Mouse (Mus musculus) heart, embryonic 11.5 days (tissue): Measurements from ENCODE around the gene Atp6v1g3. TPM values are rescaled to one million over a fixed set of nuclear protein-coding genes. Genes with fewer than 3 reads are reported as not detected.

ENCODE experiments used
- ATAC-seq: fragments of 200-750 bp; cut with Nextera tagmentation; replicated peaks from 2 replicates; pipeline ENCODE4 v1.8.0; 2017; ENCODE audit warnings: moderate library complexity; ENCODE audit not compliant: insufficient number of reproducible peaks, low FRiP score, low TSS enrichment
- H3K27ac ChIP-seq: fragments of 300-500 bp; sonication (generic); 2 replicates; pipeline ENCODE4 v1.5.1; 2014; ENCODE audit warnings: mild to moderate bottlenecking, low read depth, low read length
- H3K27me3 ChIP-seq: fragments of 300-500 bp; sonication (generic); 2 replicates; pipeline ENCODE4 v1.6.1; 2014; ENCODE audit warnings: mild to moderate bottlenecking, low read length, mixed read lengths; ENCODE audit not compliant: control insufficient read depth, insufficient read depth
- H3K36me3 ChIP-seq: fragments of 300-500 bp; sonication (generic); 2 replicates; pipeline ENCODE4 v1.6.1; 2014; ENCODE audit warnings: mild to moderate bottlenecking, low read length, moderate library complexity, mixed read lengths; ENCODE audit not compliant: control insufficient read depth, insufficient read depth
- H3K4me1 ChIP-seq: fragments of 300-500 bp; sonication (generic); 2 replicates; pipeline ENCODE4 v1.6.1; 2014; ENCODE audit warnings: low read length; ENCODE audit not compliant: control insufficient read depth, insufficient read depth
- H3K4me2 ChIP-seq: fragments of 300-500 bp; sonication (generic); 2 replicates; pipeline ENCODE4 v1.6.1; 2014; ENCODE audit warnings: mild to moderate bottlenecking, moderate library complexity
- H3K4me3 ChIP-seq: fragments of 300-500 bp; sonication (generic); 2 replicates; pipeline ENCODE4 v1.5.1; 2014; ENCODE audit warnings: low read depth, low read length
- H3K9ac ChIP-seq: fragments of 300-500 bp; sonication (generic); 2 replicates; pipeline ENCODE4 v1.6.1; 2014; ENCODE audit warnings: mild to moderate bottlenecking, low read depth, low read length, moderate library complexity
- H3K9me3 ChIP-seq: fragments of 300-500 bp; sonication (generic); replicated peaks from 2 replicates; pipeline ENCODE4 v1.6.1; 2016; ENCODE audit warnings: low read length; ENCODE audit not compliant: control insufficient read depth
- WGBS: fragments of 180-500 bp; shearing (Covaris S2); extraction: QIAGEN DNeasy Blood & Tissue Kit; methylation state at CpG from one replicate; pipeline ENCODE4 v1.1.7; 2014; ENCODE audit not compliant: insufficient replicate concordance; 5-methylcytosine and 5-hydroxymethylcytosine counted together
- polyA plus RNA-seq: library from polyadenylated mRNA; unstranded; fragments of >200 nt; fragmentation: Nextera tagmentation; extraction: Ambion mirVana; gene quantifications from 2 replicates; pipeline ENCODE4 v1.2.1, GENCODE M21; 2014

Atp6v1g3 gene
- polyA plus RNA-seq, 1 experiment from 2014 or later, result not detected

DNA sequence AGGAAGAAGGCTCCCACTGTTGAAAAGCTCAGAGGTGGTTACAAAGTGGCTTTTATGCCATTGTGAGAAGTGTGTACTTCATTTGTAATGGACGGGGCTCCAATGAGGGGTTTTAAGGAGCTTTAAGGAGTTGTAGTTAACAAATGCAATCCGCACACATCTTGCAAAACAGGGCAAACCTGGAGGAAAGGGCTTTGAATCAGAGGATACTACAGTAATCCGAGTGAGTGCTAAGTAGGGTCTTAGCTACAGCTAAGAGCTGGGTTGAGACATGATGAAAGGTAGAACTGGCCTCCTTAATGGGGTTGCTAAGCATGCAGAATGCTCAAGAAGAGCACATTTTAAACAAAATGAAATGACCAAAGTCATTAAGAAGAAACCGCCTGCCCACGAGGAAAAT, 20.9 kb downstream of the Atp6v1g3 start:
- H3K36me3 ChIP-seq, result no peaks in the 10 kb centered on the region
- H3K9me3 ChIP-seq, result no peaks in the 10 kb centered on the region
- no peak overlapping the region for H3K27ac ChIP-seq
- H3K4me3 ChIP-seq, result no peak overlapping the region
- no peak overlapping the region for H3K4me2 ChIP-seq
- ATAC-seq, result no peak
- H3K27me3 ChIP-seq, result no peaks in the 10 kb centered on the region
- WGBS, result 76% methylated on average over 5 of the region's 5 CpGs
- no peaks in the 10 kb centered on the region for H3K4me1 ChIP-seq
- no peak overlapping the region for H3K9ac ChIP-seq

DNA sequence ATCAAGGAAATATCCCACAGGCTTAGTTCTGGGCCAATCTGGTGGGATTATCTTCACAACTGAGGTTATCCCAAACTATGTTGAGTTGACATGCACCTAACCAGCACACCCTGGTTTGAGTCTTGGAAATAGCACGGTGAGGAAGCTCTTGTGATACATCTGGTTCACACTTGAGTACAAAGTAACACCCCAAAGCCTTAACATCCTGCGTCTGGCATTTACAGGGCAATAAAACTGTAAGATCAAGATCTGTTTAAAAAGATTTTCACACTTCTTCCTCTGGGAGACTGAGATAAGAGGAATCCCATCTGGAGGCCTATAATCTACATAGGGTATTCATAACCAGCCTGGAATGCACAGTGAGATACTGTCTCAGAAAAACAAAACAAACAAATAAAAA, 24.6 kb downstream of the Atp6v1g3 start:
- Histone ChIP-seq H3K4me2 (no peak overlapping the region), H3K27ac (no peak overlapping the region), H3K9me3 (no peaks in the 10 kb centered on the region), H3K36me3 (no peaks in the 10 kb centered on the region), H3K4me1 (no peaks in the 10 kb centered on the region), H3K27me3 (no peaks in the 10 kb centered on the region), H3K9ac (no peak overlapping the region), H3K4me3 (no peak overlapping the region)
- 64% methylated on average over 2 of the region's 2 CpGs for WGBS
- ATAC-seq, result no peak

DNA sequence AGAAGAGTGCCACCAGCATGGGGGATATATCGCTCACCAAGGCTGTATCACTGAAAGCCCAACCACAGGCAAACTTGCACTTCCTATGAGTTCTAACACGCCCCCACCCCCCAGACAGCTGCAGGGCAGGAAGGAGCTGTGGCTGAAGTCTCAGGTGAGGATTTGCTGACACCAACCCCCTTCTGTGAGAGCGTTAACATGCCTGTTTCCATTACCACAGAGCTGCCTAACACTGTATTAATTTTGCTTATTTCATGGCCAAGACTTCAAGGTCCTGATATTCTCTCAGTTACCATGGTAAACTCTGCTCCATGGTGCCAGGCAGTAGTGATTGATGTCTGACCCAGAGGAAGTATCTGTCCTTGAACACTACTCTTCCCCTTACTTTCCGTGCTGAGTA, 26.0 kb downstream of the Atp6v1g3 start:
- Histone ChIP-seq H3K9ac (no peak overlapping the region), H3K4me1 (no peaks in the 10 kb centered on the region), H3K27ac (no peak overlapping the region), H3K36me3 (no peaks in the 10 kb centered on the region), H3K4me3 (no peak overlapping the region), H3K27me3 (no peaks in the 10 kb centered on the region), H3K4me2 (no peak overlapping the region), H3K9me3 (no peaks in the 10 kb centered on the region)
- ATAC-seq, result no peak
- 52% methylated on average over 4 of the region's 4 CpGs for WGBS

DNA sequence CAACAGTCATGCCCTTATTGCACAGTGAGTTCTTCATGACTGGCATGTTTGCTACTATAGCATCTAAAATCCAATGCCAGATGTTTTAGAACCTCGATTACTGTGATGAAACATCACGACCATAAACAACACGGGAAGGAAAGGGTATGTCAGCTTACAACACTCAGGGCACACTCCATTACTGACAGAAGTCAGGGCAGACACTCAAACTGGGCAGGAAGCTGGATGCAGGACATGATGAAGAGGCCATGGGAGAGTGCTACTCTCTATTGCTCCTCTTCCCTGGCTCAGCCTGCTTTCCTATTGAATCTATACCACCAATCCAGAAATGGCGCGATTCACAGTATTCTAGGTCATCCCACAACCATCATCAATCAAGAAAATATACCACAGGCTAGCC, 28.4 kb downstream of the Atp6v1g3 start:
- no peak for ATAC-seq
- Histone ChIP-seq H3K9ac (no peak overlapping the region), H3K4me2 (no peak overlapping the region), H3K9me3 (no peaks in the 10 kb centered on the region), H3K27ac (no peak overlapping the region), H3K27me3 (no peaks in the 10 kb centered on the region), H3K4me3 (no peak overlapping the region), H3K36me3 (no peaks in the 10 kb centered on the region), H3K4me1 (no peaks in the 10 kb centered on the region)
- WGBS, result 79% methylated on average over 5 of the region's 5 CpGs

DNA sequence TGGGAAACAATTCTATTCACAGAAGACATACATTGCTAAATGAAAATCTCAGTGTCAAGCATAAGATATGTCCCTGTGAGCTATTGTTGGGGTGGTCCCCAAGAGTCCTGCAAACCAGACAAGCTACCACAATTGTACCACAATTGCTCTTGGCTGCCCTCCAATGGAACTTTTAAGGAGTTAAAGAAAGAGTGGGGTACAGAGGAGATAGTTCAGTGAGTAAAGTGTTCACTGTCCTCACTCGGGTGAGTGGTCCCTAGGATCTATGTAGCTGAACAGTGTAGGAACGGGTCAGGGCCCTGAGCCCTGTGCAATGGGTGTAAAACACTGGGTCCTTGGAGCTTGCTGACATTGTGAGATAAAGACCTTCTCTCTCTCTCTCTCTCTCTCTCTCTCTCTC, 29.2 kb downstream of the Atp6v1g3 start:
- WGBS, result 83% methylated on average over 2 of the region's 2 CpGs
- H3K4me2 ChIP-seq, result no peak overlapping the region
- no peaks in the 10 kb centered on the region for H3K9me3 ChIP-seq
- H3K4me3 ChIP-seq, result no peak overlapping the region
- no peaks in the 10 kb centered on the region for H3K4me1 ChIP-seq
- H3K27ac ChIP-seq, result no peak overlapping the region
- ATAC-seq, result no peak
- no peak overlapping the region for H3K9ac ChIP-seq
- H3K27me3 ChIP-seq, result no peaks in the 10 kb centered on the region
- H3K36me3 ChIP-seq, result no peaks in the 10 kb centered on the region

DNA sequence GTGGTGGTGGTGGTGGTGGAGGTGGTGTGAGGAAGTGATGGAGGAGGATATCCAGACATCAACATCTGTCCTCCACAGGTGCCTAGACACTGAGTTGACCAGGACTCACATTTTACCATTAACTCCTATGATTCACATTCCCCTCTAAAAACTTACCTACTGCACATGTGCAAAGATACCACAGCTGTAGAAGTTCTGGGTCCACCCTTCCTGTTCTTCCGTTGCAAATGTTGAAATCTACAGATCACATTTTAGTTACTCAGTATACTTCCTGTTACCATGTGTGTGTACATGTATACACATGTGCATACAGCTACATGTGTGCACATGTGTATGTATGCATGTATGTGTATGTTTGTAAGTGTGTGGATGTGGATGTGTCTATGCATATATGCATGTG, 29.8 kb downstream of the Atp6v1g3 start:
- 70% methylated on average over 1 of the region's 1 CpGs for WGBS
- H3K4me1 ChIP-seq, result no peaks in the 10 kb centered on the region
- H3K4me3 ChIP-seq, result no peak overlapping the region
- H3K36me3 ChIP-seq, result no peaks in the 10 kb centered on the region
- ATAC-seq, result no peak
- H3K9me3 ChIP-seq, result no peaks in the 10 kb centered on the region
- no peak overlapping the region for H3K27ac ChIP-seq
- H3K4me2 ChIP-seq, result no peak overlapping the region
- no peaks in the 10 kb centered on the region for H3K27me3 ChIP-seq
- H3K9ac ChIP-seq, result no peak overlapping the region

DNA sequence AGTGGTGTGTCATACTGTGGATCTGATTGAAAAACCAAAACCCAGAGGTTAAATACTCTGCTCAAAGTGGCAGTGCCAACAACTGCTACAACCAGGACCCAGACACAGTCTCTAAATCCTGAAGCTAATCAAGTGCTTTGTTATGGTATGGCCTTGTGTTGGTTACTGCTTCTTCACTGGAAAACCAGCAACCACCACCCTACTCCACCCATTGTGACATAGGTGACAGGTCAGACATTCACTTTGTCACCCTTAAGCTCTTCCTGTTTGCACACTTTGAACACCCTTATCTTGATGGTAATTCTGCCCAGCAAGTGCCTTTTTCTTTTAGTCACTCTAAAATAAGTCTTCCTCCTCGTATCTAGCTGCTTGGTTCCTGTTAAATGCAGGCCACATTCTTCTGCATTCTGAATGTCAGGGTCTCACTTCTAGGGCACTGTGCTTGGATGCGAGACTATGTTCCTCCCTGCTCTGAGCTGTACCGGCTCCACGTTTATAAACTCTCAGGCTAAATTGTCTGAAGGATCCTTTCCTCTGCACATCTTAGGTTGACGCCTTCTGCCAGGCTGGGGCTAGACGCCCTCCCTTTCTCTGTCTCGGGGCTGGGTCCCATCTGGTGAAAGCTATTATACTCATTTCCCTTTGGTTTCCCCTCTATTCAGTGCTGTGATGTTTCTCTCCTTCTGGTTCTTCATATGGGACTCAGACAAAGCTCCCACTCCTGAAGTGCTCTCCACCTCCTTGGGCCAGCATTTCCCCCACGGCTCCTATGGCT, 30.8 kb downstream of the Atp6v1g3 start:
- H3K27me3 ChIP-seq, result no peaks in the 10 kb centered on the region
- no peak overlapping the region for H3K4me3 ChIP-seq
- ATAC-seq, result no peak
- no peaks in the 10 kb centered on the region for H3K9me3 ChIP-seq
- H3K9ac ChIP-seq, result no peak overlapping the region
- no peaks in the 10 kb centered on the region for H3K36me3 ChIP-seq
- no peaks in the 10 kb centered on the region for H3K4me1 ChIP-seq
- WGBS, result 70% methylated on average over 8 of the region's 8 CpGs
- no peak overlapping the region for H3K27ac ChIP-seq
- no peak overlapping the region for H3K4me2 ChIP-seq

DNA sequence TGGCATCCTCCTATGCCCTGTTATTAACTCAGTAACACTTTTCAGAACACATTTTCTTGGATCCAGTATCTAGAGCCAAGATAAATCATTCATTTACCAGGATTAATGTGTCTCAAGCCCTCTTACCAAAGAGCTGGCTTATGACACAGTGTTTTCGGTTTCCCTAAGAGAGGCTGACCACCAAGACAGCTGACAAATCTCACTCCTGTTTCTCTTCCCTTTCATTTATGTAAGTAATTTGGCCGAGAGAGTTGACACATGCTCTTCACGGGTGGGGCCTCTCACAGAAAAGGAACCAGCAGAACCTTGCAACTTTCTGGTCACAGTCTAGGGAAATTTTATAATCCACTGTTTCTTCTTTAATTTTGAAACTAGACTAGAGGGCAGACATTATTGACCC, 49.1 kb downstream of the Atp6v1g3 start:
- Histone ChIP-seq H3K4me3 (no peak overlapping the region), H3K27me3 (no peaks in the 10 kb centered on the region), H3K27ac (no peak overlapping the region), H3K36me3 (no peaks in the 10 kb centered on the region), H3K4me1 (no peaks in the 10 kb centered on the region), H3K9ac (no peak overlapping the region), H3K9me3 (no peaks in the 10 kb centered on the region), H3K4me2 (no peak overlapping the region)
- no peak for ATAC-seq
- WGBS, result 66% methylated on average over 3 of the region's 3 CpGs

DNA sequence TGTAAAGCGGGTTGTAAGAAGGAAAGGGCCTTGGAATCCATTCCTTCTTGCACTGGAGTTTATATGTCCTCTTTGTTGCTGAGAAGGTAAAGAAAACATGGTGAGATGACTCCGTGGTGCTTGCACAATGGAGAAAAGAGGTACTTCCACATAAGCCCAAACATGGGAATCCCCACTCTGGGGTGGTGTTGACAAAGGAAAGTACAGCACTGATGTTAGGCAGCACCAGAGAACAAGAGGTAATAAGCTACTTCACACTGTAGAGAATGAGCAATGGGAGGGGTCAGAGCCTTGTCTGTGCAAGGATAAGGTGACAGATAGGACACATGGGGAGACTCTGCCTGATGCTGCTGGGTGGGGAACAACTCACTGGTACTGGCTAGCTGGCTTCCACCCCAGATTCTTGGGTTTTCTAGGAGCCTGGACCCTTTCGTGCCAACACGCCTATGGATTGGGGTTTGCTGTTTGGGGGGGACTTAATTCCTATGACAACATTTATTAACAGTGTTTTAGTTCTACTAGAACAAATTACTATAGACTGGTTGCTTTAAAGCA, 49.6 kb downstream of the Atp6v1g3 start:
- Histone ChIP-seq H3K36me3 (no peaks in the 10 kb centered on the region), H3K4me3 (no peak overlapping the region), H3K4me1 (no peaks in the 10 kb centered on the region), H3K4me2 (no peak overlapping the region), H3K27ac (no peak overlapping the region), H3K27me3 (no peaks in the 10 kb centered on the region), H3K9me3 (no peaks in the 10 kb centered on the region), H3K9ac (no peak overlapping the region)
- ATAC-seq, result no peak
- 78% methylated on average over 4 of the region's 4 CpGs for WGBS
